Mouse (Mus musculus) neural tube, embryonic 13.5 days (tissue): ENCODE results near the gene Ctu1. TPM values are rescaled to one million over a fixed set of nuclear protein-coding genes. Genes with fewer than 3 reads are reported as not detected.
A peak's percentile ranks its signal among the peaks of the same experiment; 100 is the strongest.
"Not testable (repeated sequence)": the region's sequence is repeated elsewhere in the genome, so short reads cannot be mapped to it uniquely, and the experiment has no call there.

Source experiments
- ATAC-seq: fragments of 200-750 bp; cut with Nextera tagmentation; 2 replicates; pipeline ENCODE4 v1.8.0; 2017; ENCODE audit warnings: low read depth, mild to moderate bottlenecking, moderate TSS enrichment, moderate library complexity
- H3K27ac ChIP-seq: fragments of 300-500 bp; sonication (generic); replicated peaks from 2 replicates; pipeline ENCODE4 v1.5.1; 2015; ENCODE audit warnings: moderate library complexity, mild to moderate bottlenecking, inconsistent platforms
- H3K27me3 ChIP-seq: fragments of 300-500 bp; sonication (generic); 2 replicates; pipeline ENCODE4 v1.6.1; 2015; ENCODE audit warnings: mild to moderate bottlenecking, inconsistent platforms
- H3K36me3 ChIP-seq: fragments of 300-500 bp; sonication (generic); 2 replicates; pipeline ENCODE4 v1.6.1; 2015; ENCODE audit warnings: mild to moderate bottlenecking, inconsistent platforms
- H3K4me1 ChIP-seq: fragments of 300-500 bp; sonication (generic); replicated peaks from 2 replicates; pipeline ENCODE4 v1.6.1; 2015; ENCODE audit warnings: inconsistent platforms
- H3K4me2 ChIP-seq: fragments of 300-500 bp; sonication (generic); 2 replicates; pipeline ENCODE4 v1.6.1; 2015; ENCODE audit warnings: inconsistent platforms, mild to moderate bottlenecking, moderate library complexity
- H3K4me3 ChIP-seq: fragments of 300-500 bp; sonication (generic); 2 replicates; pipeline ENCODE4 v1.5.1; 2015; ENCODE audit warnings: mild to moderate bottlenecking, inconsistent platforms
- H3K9ac ChIP-seq: fragments of 300-500 bp; sonication (generic); 2 replicates; pipeline ENCODE4 v1.6.1; 2015; ENCODE audit warnings: moderate library complexity, mild to moderate bottlenecking, inconsistent platforms
- H3K9me3 ChIP-seq: fragments of 300-500 bp; sonication (generic); 2 replicates; pipeline ENCODE4 v1.6.1; 2016; ENCODE audit warnings: inconsistent platforms
- WGBS: fragments of 180-500 bp; shearing (Covaris S2); methylation state at CpG from one replicate; pipeline ENCODE4 v1.1.7; 2015; 5-methylcytosine and 5-hydroxymethylcytosine counted together
- polyA plus RNA-seq: library from polyadenylated mRNA; unstranded; fragments of >200 nt; fragmentation: Nextera tagmentation; extraction: Ambion mirVana; gene quantifications from 2 replicates; pipeline ENCODE4 v1.2.1, GENCODE M21; 2015

Ctu1 gene
- polyA plus RNA-seq, 1 experiment from 2014 or later = 20.1 TPM

DNA sequence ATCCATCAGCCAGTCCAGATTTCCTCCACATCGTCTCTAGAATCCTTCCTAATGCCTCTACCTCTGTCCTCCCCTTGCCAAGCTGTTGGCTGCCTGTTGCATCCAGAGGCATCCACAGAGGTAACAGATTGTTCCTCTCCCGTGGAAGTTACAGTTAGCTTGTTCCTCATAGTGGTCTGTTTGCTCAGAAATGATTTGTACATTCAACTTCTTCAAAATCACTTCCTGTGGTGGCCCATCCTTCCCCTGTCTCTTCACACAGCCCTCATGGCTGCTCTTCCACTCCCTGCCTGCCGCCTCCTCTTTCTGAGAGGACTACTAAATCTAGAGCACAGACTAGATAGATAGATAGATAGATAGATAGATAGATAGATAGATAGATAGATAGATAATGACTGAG, 17.3 kb upstream of the Ctu1 start:
- no peak overlapping the region for H3K4me2 ChIP-seq
- H3K9me3 ChIP-seq = no peaks in the 10 kb centered on the region
- H3K27me3 ChIP-seq = no peaks in the 10 kb centered on the region
- H3K36me3 ChIP-seq = no peaks in the 10 kb centered on the region
- no peak overlapping the region for H3K4me3 ChIP-seq
- 75% methylated on average over 3 of the region's 3 CpGs for WGBS
- no peak overlapping the region for H3K27ac ChIP-seq
- no peak for ATAC-seq
- no peak overlapping the region for H3K9ac ChIP-seq
- no peaks in the 10 kb centered on the region for H3K4me1 ChIP-seq

- Histone ChIP-seq H3K4me3 (no peak overlapping the region), H3K4me1 (no peaks in the 10 kb centered on the region), H3K4me2 (no peak overlapping the region), H3K36me3 (no peaks in the 10 kb centered on the region), H3K9me3 (no peaks in the 10 kb centered on the region), H3K27me3 (no peaks in the 10 kb centered on the region), H3K27ac (no peak overlapping the region), H3K9ac (no peak overlapping the region)
- no peak for ATAC-seq
- WGBS = 75% methylated on average over 6 of the region's 6 CpGs
These were observed 15.6 kb upstream of the Ctu1 start for GRCm38 (mm10) chr7:43656232-43656631.

DNA sequence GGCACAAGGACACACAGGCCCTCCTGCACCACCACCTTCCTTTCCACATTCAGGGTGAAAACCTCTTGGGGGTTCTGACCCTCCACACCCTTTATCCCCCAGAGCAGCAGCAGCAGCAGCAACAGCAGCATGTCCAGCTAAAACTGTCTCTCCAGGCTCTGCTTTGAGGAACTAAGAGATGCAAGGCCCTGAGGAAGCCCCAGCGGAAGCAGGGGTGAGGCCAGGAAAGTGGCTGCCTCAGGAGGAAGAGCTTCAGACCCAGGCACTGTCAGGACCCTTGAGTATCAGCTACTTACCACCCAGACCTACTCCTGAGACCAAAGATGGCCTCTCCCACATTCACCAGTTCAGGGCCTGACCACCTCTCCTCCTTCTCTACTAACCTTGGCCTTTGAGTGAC, 11.8 kb upstream of the Ctu1 start, which contains the start of gene Siglece:
Gene Siglece (minus strand): TSS at position 160 of the 400 bp plus-strand sequence.
- no peaks in the 10 kb centered on the region for H3K9me3 ChIP-seq
- H3K4me2 ChIP-seq = no peak within 1 kb of the TSS
- no peak within 1 kb of the TSS for H3K4me3 ChIP-seq
- no peaks in the 10 kb centered on the region for H3K4me1 ChIP-seq
- H3K9ac ChIP-seq = no peak within 1 kb of the TSS
- ATAC-seq = no peak
- no peaks in the 10 kb centered on the region for H3K36me3 ChIP-seq
- WGBS = 76% methylated on average over 1 of the region's 1 CpGs
- H3K27me3 ChIP-seq = no peaks in the 10 kb centered on the region
- no peak within 1 kb of the TSS for H3K27ac ChIP-seq

DNA sequence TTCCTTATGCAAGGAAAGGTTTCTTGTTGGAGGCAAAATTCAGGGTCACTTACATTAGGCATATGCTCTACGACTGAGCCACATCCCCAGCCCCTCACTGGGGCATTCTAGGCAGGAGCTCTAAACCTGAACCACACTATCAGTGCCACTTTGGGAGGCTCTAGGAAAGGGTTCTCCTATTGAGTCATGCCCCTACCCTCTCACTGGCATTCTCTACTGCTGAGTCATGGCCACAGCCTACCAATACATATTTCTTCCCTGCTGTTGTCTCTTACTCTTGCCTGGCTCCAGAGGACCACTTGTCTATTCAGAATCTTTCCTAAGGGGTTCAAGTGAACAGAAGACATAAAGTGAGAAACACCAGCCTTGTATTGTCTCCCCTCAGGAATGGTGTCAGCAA, 9.0 kb upstream of the Ctu1 start:
- H3K27ac ChIP-seq = no peak overlapping the region
- no peaks in the 10 kb centered on the region for H3K36me3 ChIP-seq
- H3K27me3 ChIP-seq = no peaks in the 10 kb centered on the region
- H3K9ac ChIP-seq = no peak overlapping the region
- H3K4me3 ChIP-seq = no peak overlapping the region
- H3K4me2 ChIP-seq = no peak overlapping the region
- no peaks in the 10 kb centered on the region for H3K9me3 ChIP-seq
- H3K4me1 ChIP-seq = no peaks in the 10 kb centered on the region
- 79% methylated on average over 1 of the region's 1 CpGs for WGBS
- no peak for ATAC-seq

GRCm38 (mm10) chr7:43667221-43667620, 4.6 kb upstream of the Ctu1 start:
- H3K4me2 ChIP-seq, H3K9me3 ChIP-seq, H3K27ac ChIP-seq, H3K4me3 ChIP-seq, H3K36me3 ChIP-seq, ATAC-seq, H3K4me1 ChIP-seq, H3K27me3 ChIP-seq, H3K9ac ChIP-seq: not testable (repeated sequence)
- WGBS = 93% methylated on average over 4 of the region's 4 CpGs

DNA sequence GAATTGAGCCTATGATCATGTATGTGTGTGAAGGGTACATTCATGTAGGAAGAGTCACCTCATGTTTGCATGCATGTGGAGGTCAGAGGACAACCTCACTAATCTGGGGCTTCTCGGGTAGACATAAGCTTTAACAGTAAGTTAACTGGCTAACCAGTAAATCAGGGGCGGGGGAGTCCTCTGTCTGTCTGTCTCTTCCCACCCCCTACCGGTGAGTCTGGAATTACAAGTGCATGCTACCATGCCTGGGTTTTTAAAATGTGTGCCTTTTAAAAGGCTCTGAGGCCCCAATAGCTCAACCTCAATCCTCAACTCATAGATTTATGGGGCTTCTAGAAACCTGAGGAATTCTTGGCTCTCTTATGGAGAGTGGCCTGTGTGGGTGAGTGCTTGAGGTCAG, 3.2 kb upstream of the Ctu1 start:
- H3K4me2 ChIP-seq = no peak overlapping the region
- no peaks in the 10 kb centered on the region for H3K36me3 ChIP-seq
- no peaks in the 10 kb centered on the region for H3K9me3 ChIP-seq
- H3K27me3 ChIP-seq = no peaks in the 10 kb centered on the region
- peaks cover 13% of the 10 kb centered on the region for H3K4me1 ChIP-seq
- ATAC-seq = no peak
- no peak overlapping the region for H3K9ac ChIP-seq
- H3K4me3 ChIP-seq = no peak overlapping the region
- WGBS = 22% methylated on average over 3 of the region's 3 CpGs
- H3K27ac ChIP-seq = no peak overlapping the region

GRCm38 (mm10) chr7:43671064-43671808, 580 bp upstream of the Ctu1 start:
- Histone ChIP-seq H3K9me3 (no peaks in the 10 kb centered on the region), H3K27ac (no peak overlapping the region), H3K4me1 (peaks cover 13% of the 10 kb centered on the region), H3K4me3 (peak overlapping the region; percentile 72), H3K27me3 (no peaks in the 10 kb centered on the region), H3K36me3 (peaks cover 22% of the 10 kb centered on the region), H3K4me2 (peak overlapping the region; percentile 83), H3K9ac (peak overlapping the region; percentile 45)
- ATAC-seq = peak; percentile 55
- WGBS = 67% methylated on average over 11 of the region's 11 CpGs

GRCm38 (mm10) chr7:43672581-43673260, 905 bp downstream of the Ctu1 start:
- Histone ChIP-seq H3K9ac (peak overlapping the region; percentile 83), H3K36me3 (peaks cover 37% of the 10 kb centered on the region), H3K27me3 (no peaks in the 10 kb centered on the region), H3K4me3 (peak overlapping the region; percentile 72), H3K27ac (peak overlapping the region; percentile 29; the same call in 1 of the 2 replicates), H3K9me3 (no peaks in the 10 kb centered on the region), H3K4me1 (peaks cover 13% of the 10 kb centered on the region), H3K4me2 (peak overlapping the region; percentile 83)
- ATAC-seq = peak; percentile 32
- 16% methylated on average over 10 of the region's 10 CpGs for WGBS

GRCm38 (mm10) chr7:43675091-43675490, 3.3 kb downstream of the Ctu1 start:
- Histone ChIP-seq H3K36me3 (peaks cover 47% of the 10 kb centered on the region), H3K27ac (no peak overlapping the region), H3K4me2 (no peak overlapping the region), H3K4me1 (peaks cover 13% of the 10 kb centered on the region), H3K9me3 (no peaks in the 10 kb centered on the region), H3K27me3 (no peaks in the 10 kb centered on the region), H3K4me3 (no peak overlapping the region), H3K9ac (no peak overlapping the region)
- WGBS = 93% methylated on average over 32 of the region's 32 CpGs
- no peak for ATAC-seq

DNA sequence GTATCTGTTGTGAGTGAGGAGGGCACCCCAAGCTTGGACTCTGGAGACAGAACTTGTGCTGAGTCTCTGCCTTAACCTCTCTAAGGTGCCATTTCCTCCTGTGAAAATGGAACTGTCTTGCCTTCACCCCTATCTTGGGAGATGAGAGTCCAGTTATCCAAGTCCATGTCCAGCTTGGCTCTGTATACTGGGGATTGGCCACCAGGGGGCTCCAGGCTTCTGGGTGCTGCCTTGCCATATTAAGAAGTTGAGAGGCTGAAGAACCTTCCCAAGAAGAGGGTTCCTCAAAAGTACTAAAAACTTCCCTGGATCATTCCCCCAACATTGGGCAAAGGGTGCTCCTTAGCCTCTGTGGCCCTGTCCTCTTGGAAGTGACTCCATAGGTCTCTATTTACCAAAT, 6.7 kb downstream of the Ctu1 start:
- ATAC-seq = no peak
- no peak overlapping the region for H3K9ac ChIP-seq
- H3K9me3 ChIP-seq = no peaks in the 10 kb centered on the region
- no peak overlapping the region for H3K4me2 ChIP-seq
- no peaks in the 10 kb centered on the region for H3K27me3 ChIP-seq
- no peak overlapping the region for H3K27ac ChIP-seq
- H3K36me3 ChIP-seq = peaks cover 47% of the 10 kb centered on the region
- H3K4me3 ChIP-seq = no peak overlapping the region
- H3K4me1 ChIP-seq = no peaks in the 10 kb centered on the region

GRCm38 (mm10) chr7:43680960-43681359, 9.1 kb downstream of the Ctu1 start:
- H3K9me3 ChIP-seq = no peaks in the 10 kb centered on the region
- H3K36me3 ChIP-seq = peaks cover 27% of the 10 kb centered on the region
- no peak overlapping the region for H3K27ac ChIP-seq
- H3K4me1 ChIP-seq = no peaks in the 10 kb centered on the region
- no peak overlapping the region for H3K4me3 ChIP-seq
- no peaks in the 10 kb centered on the region for H3K27me3 ChIP-seq
- WGBS = 18% methylated on average over 5 of the region's 5 CpGs
- 0 out of 2 replicates have a peak, but pooled peaks have one; percentile 9 for ATAC-seq
- H3K4me2 ChIP-seq = no peak overlapping the region
- H3K9ac ChIP-seq = no peak overlapping the region

DNA sequence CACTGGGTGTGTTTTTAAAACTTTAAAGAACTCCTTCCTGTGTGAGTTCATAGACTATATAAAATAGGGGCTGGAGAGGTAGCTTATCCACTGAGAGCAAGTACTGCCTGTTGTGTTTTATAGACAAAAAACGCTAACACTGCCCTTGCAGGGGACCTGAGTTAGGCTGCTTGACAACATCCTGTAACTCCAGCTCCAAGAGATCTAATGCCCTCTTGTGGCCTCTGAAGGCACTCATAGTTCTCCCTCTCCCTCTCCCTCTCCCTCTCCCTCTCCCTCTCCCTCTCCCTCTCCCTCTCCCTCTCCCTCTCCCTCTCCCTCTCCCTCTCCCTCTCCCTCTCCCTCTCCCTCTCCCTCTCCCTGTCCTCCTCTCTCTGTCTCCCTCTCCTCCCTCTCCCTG, 10.7 kb downstream of the Ctu1 start:
- not testable (repeated sequence) for H3K9ac ChIP-seq, H3K27me3 ChIP-seq, H3K27ac ChIP-seq, H3K4me1 ChIP-seq, H3K4me2 ChIP-seq, H3K9me3 ChIP-seq, H3K4me3 ChIP-seq, ATAC-seq
- peaks cover 12% of the 10 kb centered on the region for H3K36me3 ChIP-seq
- 17% methylated on average over 1 of the region's 1 CpGs for WGBS
